Mouse (Mus musculus) liver, postnatal 0 days (tissue): ENCODE measurements around the gene Ift57.

ENCODE experiments used
- CTCF ChIP-seq: sonication (generic); IDR thresholded peaks from 2 replicates; pipeline ENCODE4 v1.5.1; 2016; ENCODE audit warnings: antibody characterized with exemption, low read depth
- EP300 ChIP-seq: IDR thresholded peaks from 2 replicates; pipeline ENCODE4 v1.6.1; 2016; ENCODE audit warnings: antibody characterized with exemption, low read depth, mild to moderate bottlenecking

DNA sequence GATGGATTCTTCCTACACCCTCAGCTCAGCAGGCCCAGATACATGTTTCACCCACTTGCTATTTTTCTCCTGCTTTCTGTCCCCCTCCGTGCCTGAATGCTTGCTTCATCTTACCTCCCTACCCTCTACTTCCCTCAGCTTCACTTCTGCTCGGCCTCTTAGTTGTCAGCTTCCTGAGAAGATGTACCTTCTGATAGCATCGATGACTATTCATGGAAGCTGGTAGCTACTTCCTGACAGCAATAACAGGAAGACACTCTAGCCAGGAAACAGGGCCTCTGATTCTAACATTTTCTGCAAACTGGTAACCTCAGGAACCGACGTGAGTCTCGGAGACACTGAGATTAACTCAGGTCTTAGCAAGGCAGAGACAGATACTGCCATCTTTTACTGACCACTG, 99.8 kb downstream of the Ift57 start:
- TF ChIP-seq EP300 (peak; percentile 70), CTCF (no peak)
